Mouse (Mus musculus): ENCODE data around the gene Fmo5. TPM values are rescaled to one million over a fixed set of nuclear protein-coding genes. Genes with fewer than 3 reads are reported as not detected.

Fmo5 gene
- polyA plus RNA-seq, 1 experiment from 2014 or later = 0.51 TPM

DNA sequence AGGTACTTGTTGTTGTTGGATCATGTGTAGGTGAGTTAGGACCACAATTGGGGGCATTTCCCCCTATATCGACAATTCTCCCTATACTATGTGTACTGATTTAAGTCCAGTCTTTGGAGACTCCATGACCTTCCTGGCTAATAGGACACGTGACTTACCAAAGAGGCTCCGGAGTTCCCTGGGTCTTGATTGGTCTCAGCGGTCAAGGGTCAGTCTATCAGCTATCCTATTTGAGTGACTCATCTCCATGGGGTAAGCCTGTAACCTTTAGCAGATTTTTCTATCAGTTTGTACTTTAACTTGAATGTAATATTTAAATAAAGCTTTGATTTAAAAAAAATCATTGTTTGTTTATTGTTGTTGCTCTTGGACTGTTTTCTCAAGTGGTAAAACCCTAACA is 7.9 kb upstream of the Fmo5 start:
- Histone ChIP-seq H3K9me3 (replicated peaks; ENCODE audit: control insufficient read depth, low read length) (no peaks in the 10 kb centered on the region), H3K9ac (ENCODE audit: low read length) (no peak overlapping the region), H3K4me2 (ENCODE audit: low read length) (no peak overlapping the region), H3K4me1 (ENCODE audit: control insufficient read depth, insufficient read depth, low read length) (no peaks in the 10 kb centered on the region), H3K36me3 (ENCODE audit: control insufficient read depth, insufficient read depth, low read length) (no peaks in the 10 kb centered on the region), H3K27ac (ENCODE audit: low read depth, low read length) (no peak overlapping the region), H3K4me3 (ENCODE audit: low read depth, low read length) (no peak overlapping the region), H3K27me3 (replicated peaks; ENCODE audit: control insufficient read depth, insufficient read depth, low read length) (no peaks in the 10 kb centered on the region)
- WGBS = 95% methylated on average over 4 of the region's 4 CpGs
- DNase-seq (ENCODE audit: low spot score) (no peak), ATAC-seq (no peak)

DNA sequence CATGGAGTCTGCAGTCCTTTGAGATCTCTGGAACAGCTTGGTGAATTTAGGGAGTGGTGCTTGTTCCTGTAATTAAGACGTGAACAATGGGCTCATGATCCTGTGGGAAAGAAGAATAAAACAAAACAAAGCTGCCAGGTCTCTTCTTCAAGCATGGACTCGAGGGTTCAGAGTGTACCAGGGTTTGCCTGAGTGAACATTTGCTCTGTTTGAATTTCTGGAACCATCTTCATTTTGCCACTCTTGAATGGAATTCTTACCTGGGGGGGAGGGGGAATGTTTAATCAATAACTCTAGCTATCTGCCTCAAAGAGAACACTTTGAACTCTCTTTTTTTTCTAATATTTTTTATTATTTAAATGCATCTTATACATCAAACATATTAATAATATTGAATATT is 4.0 kb upstream of the Fmo5 start:
- Histone ChIP-seq H3K36me3 (ENCODE audit: control insufficient read depth, insufficient read depth, low read length) (no peaks in the 10 kb centered on the region), H3K4me2 (ENCODE audit: low read length) (no peak overlapping the region), H3K27ac (ENCODE audit: low read depth, low read length) (no peak overlapping the region), H3K4me1 (ENCODE audit: control insufficient read depth, insufficient read depth, low read length) (no peaks in the 10 kb centered on the region), H3K4me3 (ENCODE audit: low read depth, low read length) (no peak overlapping the region), H3K27me3 (replicated peaks; ENCODE audit: control insufficient read depth, insufficient read depth, low read length) (no peaks in the 10 kb centered on the region), H3K9me3 (replicated peaks; ENCODE audit: control insufficient read depth, low read length) (no peaks in the 10 kb centered on the region), H3K9ac (ENCODE audit: low read length) (no peak overlapping the region)
- no peak for DNase-seq (ENCODE audit: low spot score)
- ATAC-seq = no peak
- 33% methylated on average over 2 of the region's 2 CpGs for WGBS

GRCm38 (mm10) chr3:97627893-97628292 is 711 bp upstream of the Fmo5 start:
- Histone ChIP-seq H3K27ac (ENCODE audit: low read depth, low read length) (no peak overlapping the region), H3K9ac (ENCODE audit: low read length) (no peak overlapping the region), H3K4me1 (ENCODE audit: control insufficient read depth, insufficient read depth, low read length) (no peaks in the 10 kb centered on the region), H3K4me2 (ENCODE audit: low read length) (peak overlapping the region; percentile 47; the same call in 1 of the 2 replicates), H3K4me3 (ENCODE audit: low read depth, low read length) (no peak overlapping the region), H3K9me3 (replicated peaks; ENCODE audit: control insufficient read depth, low read length) (no peaks in the 10 kb centered on the region), H3K36me3 (ENCODE audit: control insufficient read depth, insufficient read depth, low read length) (no peaks in the 10 kb centered on the region), H3K27me3 (replicated peaks; ENCODE audit: control insufficient read depth, insufficient read depth, low read length) (no peaks in the 10 kb centered on the region)
- WGBS = 86% methylated on average over 7 of the region's 7 CpGs
- no peak for ATAC-seq
- no peak for DNase-seq (ENCODE audit: low spot score)

- no peaks in the 10 kb centered on the region for H3K36me3 ChIP-seq (ENCODE audit: control insufficient read depth, insufficient read depth, low read length)
- no peaks in the 10 kb centered on the region for H3K27me3 ChIP-seq (replicated peaks; ENCODE audit: control insufficient read depth, insufficient read depth, low read length)
- ATAC-seq = no peak
- no peak overlapping the region for H3K4me3 ChIP-seq (ENCODE audit: low read depth, low read length)
- 94% methylated on average over 4 of the region's 4 CpGs for WGBS
- H3K9ac ChIP-seq (ENCODE audit: low read length) = no peak overlapping the region
- no peak overlapping the region for H3K27ac ChIP-seq (ENCODE audit: low read depth, low read length)
- DNase-seq (ENCODE audit: low spot score) = no peak
- H3K4me2 ChIP-seq (ENCODE audit: low read length) = no peak overlapping the region
- H3K9me3 ChIP-seq (replicated peaks; ENCODE audit: control insufficient read depth, low read length) = no peaks in the 10 kb centered on the region
- H3K4me1 ChIP-seq (ENCODE audit: control insufficient read depth, insufficient read depth, low read length) = no peaks in the 10 kb centered on the region
Observed at GRCm38 (mm10) chr3:97629941-97630340, 1.3 kb downstream of the Fmo5 start.

DNA sequence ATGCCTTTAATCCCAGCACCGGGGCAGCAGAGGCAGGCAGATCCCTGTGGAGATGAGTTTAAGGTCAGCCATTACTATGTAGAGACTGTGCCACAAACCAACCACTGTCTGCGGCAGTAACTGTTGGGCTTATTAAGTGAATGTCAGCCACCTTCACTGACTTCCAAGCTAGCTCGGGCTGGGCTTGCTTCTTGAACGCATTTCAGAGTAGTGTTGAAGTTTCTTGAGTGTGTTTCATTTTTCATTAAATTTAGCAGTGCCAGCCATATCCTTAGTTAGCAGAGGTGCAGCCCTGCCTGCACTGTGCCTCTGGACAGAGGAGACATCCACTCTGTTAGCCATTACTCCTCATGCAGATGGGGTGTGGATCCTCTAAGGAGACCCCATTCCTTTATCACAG is 2.1 kb downstream of the Fmo5 start:
- Histone ChIP-seq H3K9ac (ENCODE audit: low read length) (no peak overlapping the region), H3K27me3 (replicated peaks; ENCODE audit: control insufficient read depth, insufficient read depth, low read length) (no peaks in the 10 kb centered on the region), H3K36me3 (ENCODE audit: control insufficient read depth, insufficient read depth, low read length) (no peaks in the 10 kb centered on the region), H3K4me3 (ENCODE audit: low read depth, low read length) (no peak overlapping the region), H3K4me1 (ENCODE audit: control insufficient read depth, insufficient read depth, low read length) (no peaks in the 10 kb centered on the region), H3K4me2 (ENCODE audit: low read length) (no peak overlapping the region), H3K9me3 (replicated peaks; ENCODE audit: control insufficient read depth, low read length) (no peaks in the 10 kb centered on the region), H3K27ac (ENCODE audit: low read depth, low read length) (no peak overlapping the region)
- no peak for DNase-seq (ENCODE audit: low spot score)
- ATAC-seq = no peak
- WGBS = 93% methylated on average over 4 of the region's 4 CpGs

- Histone ChIP-seq H3K4me1 (ENCODE audit: control insufficient read depth, insufficient read depth, low read length) (no peaks in the 10 kb centered on the region), H3K4me3 (ENCODE audit: low read depth, low read length) (no peak overlapping the region), H3K9me3 (replicated peaks; ENCODE audit: control insufficient read depth, low read length) (no peaks in the 10 kb centered on the region), H3K36me3 (ENCODE audit: control insufficient read depth, insufficient read depth, low read length) (no peaks in the 10 kb centered on the region), H3K9ac (ENCODE audit: low read length) (no peak overlapping the region), H3K27ac (ENCODE audit: low read depth, low read length) (no peak overlapping the region), H3K4me2 (ENCODE audit: low read length) (no peak overlapping the region), H3K27me3 (replicated peaks; ENCODE audit: control insufficient read depth, insufficient read depth, low read length) (no peaks in the 10 kb centered on the region)
- ATAC-seq = no peak
- DNase-seq (ENCODE audit: low spot score) = no peak
- WGBS = 87% methylated on average over 8 of the region's 8 CpGs
Observed at GRCm38 (mm10) chr3:97631258-97631860, 2.8 kb downstream of the Fmo5 start.

DNA sequence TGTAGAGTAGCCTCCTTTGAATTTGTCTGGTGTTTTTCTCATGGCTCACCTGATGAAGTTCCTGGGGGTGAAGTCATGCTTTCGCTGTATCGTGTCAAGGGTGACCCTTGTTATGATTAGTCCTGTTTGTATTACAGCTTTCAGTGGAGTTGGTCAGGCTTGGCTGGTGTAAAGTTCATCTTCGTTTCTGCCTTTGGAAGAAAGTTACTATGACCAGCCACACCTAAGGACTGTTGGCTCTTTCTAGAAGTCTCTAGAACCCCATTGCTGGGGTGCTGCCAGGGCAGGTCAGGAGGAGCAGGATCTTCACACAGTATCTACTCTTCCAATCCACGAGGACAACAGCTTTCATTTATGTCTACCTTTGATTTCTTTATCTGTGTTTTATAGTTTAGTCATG is 4.9 kb downstream of the Fmo5 start:
- no peaks in the 10 kb centered on the region for H3K4me1 ChIP-seq (ENCODE audit: control insufficient read depth, insufficient read depth, low read length)
- ATAC-seq = no peak
- H3K9ac ChIP-seq (ENCODE audit: low read length) = no peak overlapping the region
- H3K4me2 ChIP-seq (ENCODE audit: low read length) = no peak overlapping the region
- 85% methylated on average over 4 of the region's 4 CpGs for WGBS
- H3K9me3 ChIP-seq (replicated peaks; ENCODE audit: control insufficient read depth, low read length) = no peaks in the 10 kb centered on the region
- no peaks in the 10 kb centered on the region for H3K27me3 ChIP-seq (replicated peaks; ENCODE audit: control insufficient read depth, insufficient read depth, low read length)
- no peak overlapping the region for H3K4me3 ChIP-seq (ENCODE audit: low read depth, low read length)
- no peaks in the 10 kb centered on the region for H3K36me3 ChIP-seq (ENCODE audit: control insufficient read depth, insufficient read depth, low read length)
- no peak for DNase-seq (ENCODE audit: low spot score)
- no peak overlapping the region for H3K27ac ChIP-seq (ENCODE audit: low read depth, low read length)

- H3K36me3 ChIP-seq (ENCODE audit: control insufficient read depth, insufficient read depth, low read length) = no peaks in the 10 kb centered on the region
- DNase-seq (ENCODE audit: low spot score) (peak; percentile 39), ATAC-seq (no peak)
- no peak overlapping the region for H3K4me2 ChIP-seq (ENCODE audit: low read length)
- H3K9ac ChIP-seq (ENCODE audit: low read length) = no peak overlapping the region
- H3K27me3 ChIP-seq (replicated peaks; ENCODE audit: control insufficient read depth, insufficient read depth, low read length) = no peaks in the 10 kb centered on the region
- WGBS = 75% methylated on average over 3 of the region's 3 CpGs
- no peaks in the 10 kb centered on the region for H3K4me1 ChIP-seq (ENCODE audit: control insufficient read depth, insufficient read depth, low read length)
- H3K9me3 ChIP-seq (replicated peaks; ENCODE audit: control insufficient read depth, low read length) = no peaks in the 10 kb centered on the region
- no peak overlapping the region for H3K4me3 ChIP-seq (ENCODE audit: low read depth, low read length)
- no peak overlapping the region for H3K27ac ChIP-seq (ENCODE audit: low read depth, low read length)
Observed at GRCm38 (mm10) chr3:97634288-97634761, 5.7 kb downstream of the Fmo5 start.

GRCm38 (mm10) chr3:97641396-97641795 is 12.8 kb downstream of the Fmo5 start:
- WGBS = 90% methylated on average over 4 of the region's 4 CpGs
- Histone ChIP-seq H3K9me3 (replicated peaks; ENCODE audit: control insufficient read depth, low read length) (no peaks in the 10 kb centered on the region), H3K27ac (ENCODE audit: low read depth, low read length) (no peak overlapping the region), H3K27me3 (replicated peaks; ENCODE audit: control insufficient read depth, insufficient read depth, low read length) (no peaks in the 10 kb centered on the region), H3K36me3 (ENCODE audit: control insufficient read depth, insufficient read depth, low read length) (no peaks in the 10 kb centered on the region), H3K4me2 (ENCODE audit: low read length) (no peak overlapping the region), H3K4me3 (ENCODE audit: low read depth, low read length) (no peak overlapping the region), H3K9ac (ENCODE audit: low read length) (no peak overlapping the region), H3K4me1 (ENCODE audit: control insufficient read depth, insufficient read depth, low read length) (no peaks in the 10 kb centered on the region)
- DNase-seq (ENCODE audit: low spot score) (no peak), ATAC-seq (no peak)

Measured in forebrain, embryonic 14.5 days (tissue).